Mouse (Mus musculus) lung, postnatal 25 days (tissue): ENCODE data around the gene Fbxo11.
"Not testable (repeated sequence)": the region's sequence is repeated elsewhere in the genome, so short reads cannot be mapped to it uniquely, and the experiment has no call there.

Experiments used
- DNase-seq: peaks from one replicate; pipeline ENCODE4 v3.0.0; 2022; ENCODE audit warnings: low spot score

Gene Fbxo11

GRCm38 (mm10) chr17:87963081-87964075 lies 101.7 kb downstream of the Fbxo11 start:
- DNase-seq: no peak

GRCm38 (mm10) chr17:87959931-87960330 lies 105.2 kb downstream of the Fbxo11 start:
- DNase-seq: not testable (repeated sequence)

- DNase-seq: not testable (repeated sequence)
These were observed 105.7 kb downstream of the Fbxo11 start for GRCm38 (mm10) chr17:87959406-87959805.

DNA sequence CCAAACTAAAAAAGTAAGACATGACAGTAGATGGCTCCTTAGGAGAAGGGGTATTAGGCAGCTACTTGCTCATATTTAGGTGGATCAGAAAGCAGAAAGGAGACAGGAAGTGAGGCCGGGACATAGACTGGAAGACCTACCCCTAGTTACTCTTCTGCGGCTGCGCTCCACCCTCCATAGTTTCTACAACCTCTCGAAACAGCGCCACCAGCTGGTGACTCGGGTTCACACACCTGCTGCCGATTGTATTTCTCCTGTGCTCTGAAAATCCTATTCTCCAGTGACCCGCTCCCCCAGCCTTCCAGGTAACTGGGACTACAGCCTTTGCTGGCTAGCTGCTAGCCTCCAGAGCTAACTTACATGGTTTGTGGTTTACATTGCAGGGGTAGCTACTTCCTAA lies 106.8 kb downstream of the Fbxo11 start:
- no peak for DNase-seq

- no peak for DNase-seq
These were observed 107.8 kb downstream of the Fbxo11 start for GRCm38 (mm10) chr17:87957096-87957840.

GRCm38 (mm10) chr17:87954618-87955124 lies 110.4 kb downstream of the Fbxo11 start:
- not testable (repeated sequence) for DNase-seq

- peak; percentile 59 for DNase-seq
These were observed 116.0 kb downstream of the Fbxo11 start for GRCm38 (mm10) chr17:87948965-87949584.
